Mouse (Mus musculus): ENCODE measurements around the gene Dennd4a. TPM values are rescaled to one million over a fixed set of nuclear protein-coding genes. Genes with fewer than 3 reads are reported as not detected.

Dennd4a gene
- total and polyA plus RNA-seq, 3 experiments, result 17.6 to 417 (median 81.3) TPM

- TF ChIP-seq CTCF (IDR thresholded peaks at IDR 0.05; ENCODE audit: low read depth, low read length), result no peak
- TF ChIP-seq GATA2 (IDR thresholded peaks at IDR 0.05; ENCODE audit: borderline replicate concordance, low read depth, low read length), result no peak
- TF ChIP-seq TAL1 (conservative IDR thresholded peaks at IDR 0.05; ENCODE audit: low read depth, low read length), result no peak
- no peak for TF ChIP-seq POLR2AphosphoS5 (IDR thresholded peaks at IDR 0.05; ENCODE audit: insufficient replicate concordance, low read depth, low read length)
- TF ChIP-seq GATA1 (IDR thresholded peaks at IDR 0.05; ENCODE audit: borderline replicate concordance, low read length), result no peak
- DNase-seq (ENCODE audit: low spot score) (no peak), ATAC-seq (ENCODE audit: extremely low read depth, insufficient number of reproducible peaks, low FRiP score, poor library complexity, severe bottlenecking) (no peak)
- no peaks in the 10 kb centered on the region for H3K9me3 ChIP-seq (replicated peaks)
- H3K4me3 ChIP-seq (ENCODE audit: low read depth, low read length), result no peak overlapping the region
- no peaks in the 10 kb centered on the region for H3K4me1 ChIP-seq (ENCODE audit: insufficient read depth, low read depth, low read length)
- peaks cover 86% of the 10 kb centered on the region for H3K36me3 ChIP-seq (replicated peaks)
- H3K27me3 ChIP-seq (ENCODE audit: insufficient read depth, low read length), result no peaks in the 10 kb centered on the region
Measured at GRCm38 (mm10) chr9:64913406-64913805, 102.3 kb downstream of the Dennd4a start.

DNA sequence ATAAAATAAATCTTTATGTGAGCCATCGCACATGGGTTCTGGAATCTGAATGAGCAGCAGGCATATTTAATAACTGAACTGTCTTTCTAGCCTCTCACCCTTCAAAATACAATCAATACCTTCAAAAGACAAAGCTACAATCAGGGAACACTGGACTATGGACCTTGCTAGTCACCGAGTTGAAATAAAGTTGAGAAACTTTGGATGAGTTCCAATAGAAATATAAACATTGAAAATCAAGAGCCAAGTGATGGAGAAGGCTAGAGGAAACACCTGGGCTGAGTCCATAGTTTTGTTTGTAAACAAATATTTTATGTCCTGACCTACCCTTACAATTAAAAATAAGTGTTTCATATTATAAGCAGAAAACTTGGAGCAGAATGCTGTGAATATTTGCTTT, 102.8 kb downstream of the Dennd4a start:
- H3K36me3 ChIP-seq (replicated peaks), result peaks cover 89% of the 10 kb centered on the region
- no peaks in the 10 kb centered on the region for H3K4me1 ChIP-seq (ENCODE audit: insufficient read depth, low read depth, low read length)

GRCm38 (mm10) chr9:64914629-64915028, 103.5 kb downstream of the Dennd4a start:
- Histone ChIP-seq H3K9me3 (replicated peaks) (no peaks in the 10 kb centered on the region), H3K4me1 (ENCODE audit: insufficient read depth, low read depth, low read length) (no peaks in the 10 kb centered on the region), H3K36me3 (replicated peaks) (peaks cover 86% of the 10 kb centered on the region), H3K27me3 (ENCODE audit: insufficient read depth, low read length) (no peaks in the 10 kb centered on the region), H3K4me3 (ENCODE audit: low read depth, low read length) (no peak overlapping the region)
- TF ChIP-seq GATA1 (IDR thresholded peaks at IDR 0.05; ENCODE audit: borderline replicate concordance, low read length) (no peak), POLR2AphosphoS5 (IDR thresholded peaks at IDR 0.05; ENCODE audit: insufficient replicate concordance, low read depth, low read length) (no peak), TAL1 (conservative IDR thresholded peaks at IDR 0.05; ENCODE audit: low read depth, low read length) (no peak), CTCF (IDR thresholded peaks at IDR 0.05; ENCODE audit: low read depth, low read length) (no peak)
- ATAC-seq (ENCODE audit: extremely low read depth, insufficient number of reproducible peaks, low FRiP score, poor library complexity, severe bottlenecking) (no peak), DNase-seq (ENCODE audit: low spot score) (no peak)

More for the DNA sequence above, 102.8 kb downstream of the Dennd4a start:
- no peaks in the 10 kb centered on the region for H3K27me3 ChIP-seq (ENCODE audit: insufficient read depth, low read length)
- ATAC-seq (ENCODE audit: extremely low read depth, insufficient number of reproducible peaks, low FRiP score, poor library complexity, severe bottlenecking) (no peak), DNase-seq (ENCODE audit: low spot score) (no peak)
- TF ChIP-seq POLR2AphosphoS5 (IDR thresholded peaks at IDR 0.05; ENCODE audit: insufficient replicate concordance, low read depth, low read length) (no peak), GATA2 (IDR thresholded peaks at IDR 0.05; ENCODE audit: borderline replicate concordance, low read depth, low read length) (no peak)
- H3K9me3 ChIP-seq (replicated peaks), result no peaks in the 10 kb centered on the region
- no peak overlapping the region for H3K4me3 ChIP-seq (ENCODE audit: low read depth, low read length)

GRCm38 (mm10) chr9:64918560-64918959, 107.4 kb downstream of the Dennd4a start:
- no peaks in the 10 kb centered on the region for H3K4me1 ChIP-seq (ENCODE audit: insufficient read depth, low read depth, low read length)
- H3K9me3 ChIP-seq (replicated peaks), result no peaks in the 10 kb centered on the region
- no peak for DNase-seq (ENCODE audit: low spot score)
- H3K27me3 ChIP-seq (ENCODE audit: insufficient read depth, low read length), result no peaks in the 10 kb centered on the region
- no peak for ATAC-seq (ENCODE audit: extremely low read depth, insufficient number of reproducible peaks, low FRiP score, poor library complexity, severe bottlenecking)
- H3K36me3 ChIP-seq (replicated peaks), result peaks cover 82% of the 10 kb centered on the region
- no peak overlapping the region for H3K4me3 ChIP-seq (ENCODE audit: low read depth, low read length)
- TF ChIP-seq POLR2AphosphoS5 (IDR thresholded peaks at IDR 0.05; ENCODE audit: insufficient replicate concordance, low read depth, low read length) (no peak), CTCF (IDR thresholded peaks at IDR 0.05; ENCODE audit: low read depth, low read length) (no peak), GATA1 (IDR thresholded peaks at IDR 0.05; ENCODE audit: borderline replicate concordance, low read length) (no peak), GATA2 (IDR thresholded peaks at IDR 0.05; ENCODE audit: borderline replicate concordance, low read depth, low read length) (no peak), TAL1 (conservative IDR thresholded peaks at IDR 0.05; ENCODE audit: low read depth, low read length) (no peak)

DNA sequence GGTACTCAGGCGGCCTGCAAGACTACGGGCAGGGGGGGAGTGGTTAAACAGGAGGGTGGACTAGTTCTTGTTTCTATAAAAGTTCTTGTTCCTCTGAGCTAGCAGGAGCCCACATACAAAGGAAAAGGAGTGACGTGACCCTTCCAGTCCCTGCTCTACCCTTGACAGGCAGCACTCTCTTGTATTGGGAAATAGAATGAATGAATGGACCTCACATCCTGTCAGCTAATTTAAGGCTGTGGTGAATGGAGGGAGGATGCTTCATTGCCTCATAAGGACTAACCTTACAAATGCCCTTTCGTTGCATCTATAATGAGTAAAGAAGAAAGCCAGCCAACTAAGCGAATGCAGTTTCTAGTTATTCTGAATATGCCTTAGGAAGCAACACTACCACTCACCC, 114.6 kb downstream of the Dennd4a start:
- Histone ChIP-seq H3K9me3 (replicated peaks) (no peaks in the 10 kb centered on the region), H3K27me3 (ENCODE audit: insufficient read depth, low read length) (peaks cover 12% of the 10 kb centered on the region), H3K4me3 (ENCODE audit: low read depth, low read length) (no peak overlapping the region), H3K4me1 (ENCODE audit: insufficient read depth, low read depth, low read length) (no peaks in the 10 kb centered on the region), H3K36me3 (replicated peaks) (peaks cover 37% of the 10 kb centered on the region)
- no peak for ATAC-seq (ENCODE audit: extremely low read depth, insufficient number of reproducible peaks, low FRiP score, poor library complexity, severe bottlenecking)
- DNase-seq (ENCODE audit: low spot score), result no peak
- TF ChIP-seq GATA1 (IDR thresholded peaks at IDR 0.05; ENCODE audit: borderline replicate concordance, low read length), result no peak
- TF ChIP-seq POLR2AphosphoS5 (IDR thresholded peaks at IDR 0.05; ENCODE audit: insufficient replicate concordance, low read depth, low read length), result peak; percentile 74; the same call in 1 of the 2 replicates

GRCm38 (mm10) chr9:64926201-64926991, 115.3 kb downstream of the Dennd4a start:
- TF ChIP-seq GATA1 (IDR thresholded peaks at IDR 0.05; ENCODE audit: borderline replicate concordance, low read length) (no peak), TAL1 (conservative IDR thresholded peaks at IDR 0.05; ENCODE audit: low read depth, low read length) (no peak), POLR2AphosphoS5 (IDR thresholded peaks at IDR 0.05; ENCODE audit: insufficient replicate concordance, low read depth, low read length) (0 out of 2 replicates have a peak, but pooled peaks have one; percentile 28), CTCF (IDR thresholded peaks at IDR 0.05; ENCODE audit: low read depth, low read length) (no peak)
- Histone ChIP-seq H3K36me3 (replicated peaks) (peaks cover 31% of the 10 kb centered on the region), H3K9me3 (replicated peaks) (no peaks in the 10 kb centered on the region), H3K4me3 (ENCODE audit: low read depth, low read length) (no peak overlapping the region), H3K4me1 (ENCODE audit: insufficient read depth, low read depth, low read length) (no peaks in the 10 kb centered on the region), H3K27me3 (ENCODE audit: insufficient read depth, low read length) (peaks cover 18% of the 10 kb centered on the region)
- no peak for ATAC-seq (ENCODE audit: extremely low read depth, insufficient number of reproducible peaks, low FRiP score, poor library complexity, severe bottlenecking)
- DNase-seq (ENCODE audit: low spot score), result no peak
